Mouse (Mus musculus) hindbrain, embryonic 16.5 days (tissue): ENCODE measurements at regions not wholly inside any gene's neighbourhood (a gene's known extent, or its start where the extent isn't known, plus 50 kb on each side); places are given as distances from the start of the nearest gene placed in this dataset.
A peak's percentile ranks its signal among the peaks of the same experiment; 100 is the strongest.

Source experiments
- ATAC-seq: fragments of 200-750 bp; cut with Nextera tagmentation; 2 replicates; pipeline ENCODE4 v1.8.0; 2017; ENCODE audit warnings: moderate TSS enrichment, moderate library complexity
- H3K27ac ChIP-seq: fragments of 300-500 bp; sonication (generic); 2 replicates; pipeline ENCODE4 v1.5.1; 2014; ENCODE audit warnings: low read depth, mild to moderate bottlenecking, control low read depth, low read length, moderate library complexity
- H3K27me3 ChIP-seq: fragments of 300-500 bp; sonication (generic); replicated peaks from 2 replicates; pipeline ENCODE4 v1.6.1; 2014; ENCODE audit warnings: low read length; ENCODE audit not compliant: control insufficient read depth, insufficient read depth
- H3K36me3 ChIP-seq: fragments of 300-500 bp; sonication (generic); 2 replicates; pipeline ENCODE4 v1.6.1; 2014; ENCODE audit warnings: mild to moderate bottlenecking, low read length, moderate library complexity, mixed read lengths; ENCODE audit not compliant: control insufficient read depth, insufficient read depth
- H3K4me1 ChIP-seq: fragments of 300-500 bp; sonication (generic); 2 replicates; pipeline ENCODE4 v1.6.1; 2014; ENCODE audit warnings: low read depth, low read length; ENCODE audit not compliant: control insufficient read depth, insufficient read depth
- H3K4me2 ChIP-seq: fragments of 300-500 bp; sonication (generic); 2 replicates; pipeline ENCODE4 v1.6.1; 2014; ENCODE audit warnings: mild to moderate bottlenecking, low read length, control low read depth, moderate library complexity
- H3K4me3 ChIP-seq: fragments of 300-500 bp; sonication (generic); 2 replicates; pipeline ENCODE4 v1.5.1; 2014; ENCODE audit warnings: mild to moderate bottlenecking, low read length, control low read depth, moderate library complexity
- H3K9ac ChIP-seq: fragments of 300-500 bp; sonication (generic); 2 replicates; pipeline ENCODE4 v1.6.1; 2014; ENCODE audit warnings: low read depth, mild to moderate bottlenecking, control low read depth, low read length, moderate library complexity
- H3K9me3 ChIP-seq: fragments of 300-500 bp; sonication (generic); 2 replicates; pipeline ENCODE4 v1.6.1; 2014; ENCODE audit warnings: mild to moderate bottlenecking, low read length, moderate library complexity; ENCODE audit not compliant: control insufficient read depth
- WGBS: fragments of 180-500 bp; shearing (Covaris S2); extraction: QIAGEN DNeasy Blood & Tissue Kit; methylation state at CpG from one replicate; pipeline ENCODE4 v1.1.7; 2014; 5-methylcytosine and 5-hydroxymethylcytosine counted together

DNA sequence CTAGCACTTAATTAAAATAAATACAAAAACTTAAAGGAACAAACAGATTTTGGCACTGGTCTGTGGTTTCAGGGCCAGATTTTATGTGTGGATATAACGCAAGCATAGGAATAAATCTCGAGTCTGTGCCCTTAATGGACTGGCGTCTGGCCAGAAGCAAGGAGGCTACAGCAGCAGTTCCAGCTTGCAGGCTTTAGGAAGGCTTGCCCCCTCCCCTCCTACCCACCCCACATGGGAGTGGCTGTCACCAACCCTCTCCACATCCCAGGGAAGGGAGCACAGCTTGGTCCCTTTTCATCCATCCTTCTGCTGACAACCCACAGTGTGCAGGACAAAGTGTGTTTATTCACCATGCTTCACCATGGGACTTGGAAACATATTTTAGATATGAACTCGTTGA is 186.1 kb downstream of the Med10 start:
- H3K36me3 ChIP-seq, result no peaks in the 10 kb centered on the region
- H3K27ac ChIP-seq, result no peak overlapping the region
- no peak overlapping the region for H3K9ac ChIP-seq
- no peak overlapping the region for H3K4me3 ChIP-seq
- H3K4me1 ChIP-seq, result peaks cover 14% of the 10 kb centered on the region
- WGBS, result 20% methylated on average over 4 of the region's 4 CpGs
- no peak overlapping the region for H3K4me2 ChIP-seq
- ATAC-seq, result peak; percentile 53
- no peaks in the 10 kb centered on the region for H3K9me3 ChIP-seq
- no peaks in the 10 kb centered on the region for H3K27me3 ChIP-seq

DNA sequence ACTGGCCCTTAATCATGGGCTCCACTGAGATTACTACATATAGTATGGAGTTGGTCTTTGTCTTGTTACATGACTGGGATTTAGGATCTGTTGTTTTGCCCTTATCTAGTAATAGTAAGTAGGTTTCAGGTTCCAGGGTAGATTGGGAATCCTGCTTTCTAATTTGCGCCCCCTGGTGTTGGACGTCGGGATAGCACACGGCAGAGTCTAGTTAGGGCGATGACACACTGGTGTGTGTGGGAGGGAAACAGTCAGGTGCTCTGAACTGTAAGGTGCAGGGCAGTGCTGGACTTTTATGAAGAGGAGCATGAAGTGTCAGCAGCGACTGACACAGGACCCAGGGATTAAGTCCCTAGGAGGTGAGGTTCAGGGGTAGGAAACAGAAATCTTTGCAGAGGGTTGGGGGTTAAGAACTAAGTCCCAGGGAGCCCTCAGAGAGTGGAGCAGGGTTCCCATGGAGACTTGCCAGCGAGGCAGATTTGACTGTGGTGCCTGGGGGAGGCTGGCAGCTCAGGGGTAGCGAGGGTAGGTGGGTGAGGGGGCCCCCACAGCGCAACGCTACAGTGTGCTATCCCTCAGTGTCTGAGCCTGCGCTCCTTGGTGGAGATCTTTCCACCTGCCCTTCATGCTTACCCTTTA is 189.2 kb downstream of the Med10 start:
- Histone ChIP-seq H3K36me3 (no peaks in the 10 kb centered on the region), H3K4me3 (no peak overlapping the region)
- WGBS, result 19% methylated on average over 11 of the region's 11 CpGs

DNA sequence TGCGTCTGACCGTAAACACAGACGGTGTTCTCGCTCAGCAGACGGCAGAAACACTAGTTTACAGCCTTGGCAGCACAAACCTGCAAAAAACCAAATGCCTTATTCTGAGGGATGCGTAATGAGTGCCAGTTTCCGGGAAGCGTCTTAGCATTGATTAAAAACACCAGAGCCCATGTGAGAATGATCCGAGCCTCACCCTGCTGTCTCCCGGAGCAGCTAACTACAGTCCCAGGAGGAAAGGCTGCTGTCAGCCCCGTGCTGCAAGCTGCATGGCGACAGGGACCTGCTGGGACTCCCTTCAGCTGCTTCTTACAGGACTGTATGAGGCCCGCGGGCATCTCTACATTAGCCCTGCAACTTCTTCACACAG is 189.7 kb downstream of the Med10 start:
- peak overlapping the region; percentile 13; the same call in 1 of the 2 replicates for H3K9ac ChIP-seq
- H3K27ac ChIP-seq, result no peak overlapping the region
- 31% methylated on average over 14 of the region's 14 CpGs for WGBS
- no peak overlapping the region for H3K4me3 ChIP-seq
- H3K36me3 ChIP-seq, result no peaks in the 10 kb centered on the region
- H3K9me3 ChIP-seq, result no peaks in the 10 kb centered on the region; the same call in 1 of the 2 replicates
- peak overlapping the region; percentile 38 for H3K4me2 ChIP-seq
- H3K27me3 ChIP-seq, result no peaks in the 10 kb centered on the region
- no peak for ATAC-seq
- H3K4me1 ChIP-seq, result peaks cover 14% of the 10 kb centered on the region

More for the DNA sequence above, 189.2 kb downstream of the Med10 start:
- H3K4me2 ChIP-seq, result peak overlapping the region; percentile 38; the same call in 1 of the 2 replicates
- ATAC-seq, result no peak; the same call in 1 of the 2 replicates
- no peaks in the 10 kb centered on the region for H3K27me3 ChIP-seq
- peak overlapping the region; percentile 13; the same call in 1 of the 2 replicates for H3K9ac ChIP-seq
- H3K4me1 ChIP-seq, result peaks cover 14% of the 10 kb centered on the region
- H3K9me3 ChIP-seq, result no peaks in the 10 kb centered on the region; the same call in 1 of the 2 replicates
- no peak overlapping the region for H3K27ac ChIP-seq

DNA sequence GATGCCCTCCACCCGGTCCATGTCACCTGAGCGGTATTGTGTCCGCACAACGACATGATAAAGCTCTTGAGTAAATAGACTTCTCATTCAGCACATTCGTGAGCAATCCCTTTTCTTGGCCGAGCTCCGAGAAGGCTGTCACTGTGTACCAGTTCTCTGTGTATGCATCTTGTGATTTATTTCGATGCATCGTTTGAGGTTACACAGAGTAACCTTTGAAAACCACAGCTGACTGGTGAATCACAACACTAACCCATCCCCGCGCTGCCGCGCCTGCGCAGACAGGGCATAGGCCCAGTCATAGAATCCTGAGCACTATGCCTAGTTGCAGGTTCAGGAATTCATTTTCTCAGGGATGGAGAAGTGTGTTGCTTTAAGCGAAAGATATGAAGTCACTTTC is 201.4 kb downstream of the Med10 start:
- Histone ChIP-seq H3K27me3 (no peaks in the 10 kb centered on the region), H3K9ac (no peak overlapping the region), H3K36me3 (no peaks in the 10 kb centered on the region), H3K4me2 (no peak overlapping the region), H3K4me3 (no peak overlapping the region), H3K9me3 (no peaks in the 10 kb centered on the region), H3K4me1 (no peaks in the 10 kb centered on the region), H3K27ac (no peak overlapping the region)
- WGBS, result 83% methylated on average over 15 of the region's 15 CpGs
- ATAC-seq, result no peak

DNA sequence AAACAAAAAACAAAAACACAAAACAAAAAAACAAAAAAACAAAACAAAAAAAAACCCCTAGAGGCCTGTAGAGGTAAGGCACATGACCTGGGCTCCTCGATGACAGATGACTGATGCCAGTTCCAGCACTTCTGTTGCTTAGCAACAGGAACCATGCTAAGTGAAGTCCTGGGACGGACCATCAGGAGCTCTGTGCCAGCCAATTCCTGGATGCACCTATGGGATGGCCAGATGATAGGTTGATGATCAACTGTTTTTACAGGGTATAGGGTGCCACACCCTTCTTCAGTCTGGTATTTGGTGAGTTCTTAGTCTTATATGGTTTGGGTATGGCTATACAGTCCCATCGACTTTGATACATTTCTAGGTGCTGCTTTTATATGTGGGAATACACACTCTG is 209.9 kb downstream of the Med10 start:
- H3K9me3 ChIP-seq, result no peaks in the 10 kb centered on the region
- 34% methylated on average over 3 of the region's 3 CpGs for WGBS
- H3K4me1 ChIP-seq, result no peaks in the 10 kb centered on the region
- no peaks in the 10 kb centered on the region for H3K36me3 ChIP-seq
- ATAC-seq, result peak; percentile 48; the same call in 1 of the 2 replicates
- no peak overlapping the region for H3K27ac ChIP-seq
- no peak overlapping the region for H3K9ac ChIP-seq
- H3K27me3 ChIP-seq, result no peaks in the 10 kb centered on the region
- no peak overlapping the region for H3K4me2 ChIP-seq
- H3K4me3 ChIP-seq, result no peak overlapping the region

DNA sequence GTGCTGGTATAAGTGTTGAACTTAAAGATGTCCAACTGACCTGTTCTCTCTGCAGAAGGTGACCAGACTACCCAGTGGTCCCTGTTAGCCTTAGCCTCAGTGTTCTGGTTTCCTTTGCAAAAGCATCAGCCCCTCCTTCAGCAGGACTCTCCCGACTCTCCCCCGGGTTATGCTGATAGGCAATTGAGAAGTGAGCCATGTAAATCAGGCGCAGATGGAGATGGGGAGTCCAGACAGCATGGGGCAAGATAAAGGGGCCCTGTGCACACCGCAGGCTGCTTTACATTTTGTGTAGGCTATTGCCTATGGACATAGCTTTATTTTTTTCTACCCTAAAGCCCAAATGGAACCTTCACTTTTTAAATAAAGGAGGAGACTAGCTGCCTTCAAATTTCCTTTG is 213.0 kb downstream of the Med10 start:
- WGBS, result 22% methylated on average over 4 of the region's 4 CpGs
- no peak overlapping the region for H3K27ac ChIP-seq

DNA sequence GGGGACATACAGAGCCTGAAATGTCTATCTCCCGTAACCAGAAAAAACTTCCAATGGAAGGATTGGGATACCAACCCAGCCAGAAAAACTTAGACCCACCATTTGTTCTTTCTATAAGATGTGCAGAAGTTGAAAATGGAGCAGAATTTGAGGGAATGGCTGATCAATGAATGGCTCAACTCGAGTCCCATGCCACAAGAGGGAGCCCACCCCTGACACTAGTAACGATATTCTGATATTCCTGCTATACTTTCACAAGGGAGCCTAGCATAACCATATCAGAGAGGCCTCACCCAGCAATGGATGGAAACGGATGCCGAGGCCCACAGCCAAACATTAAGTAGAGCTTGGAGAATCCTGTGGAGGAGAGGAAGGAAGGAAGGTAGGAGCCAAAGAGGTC is 215.3 kb downstream of the Med10 start:
- no peak overlapping the region for H3K27ac ChIP-seq
- no peak for ATAC-seq
- no peaks in the 10 kb centered on the region for H3K9me3 ChIP-seq
- no peak overlapping the region for H3K4me2 ChIP-seq
- no peaks in the 10 kb centered on the region for H3K4me1 ChIP-seq
- 78% methylated on average over 5 of the region's 5 CpGs for WGBS
- H3K4me3 ChIP-seq, result no peak overlapping the region
- H3K9ac ChIP-seq, result no peak overlapping the region
- H3K36me3 ChIP-seq, result no peaks in the 10 kb centered on the region
- no peaks in the 10 kb centered on the region for H3K27me3 ChIP-seq

More for the DNA sequence above, 213.0 kb downstream of the Med10 start:
- no peak overlapping the region for H3K9ac ChIP-seq
- H3K4me1 ChIP-seq, result no peaks in the 10 kb centered on the region
- H3K27me3 ChIP-seq, result no peaks in the 10 kb centered on the region
- H3K36me3 ChIP-seq, result no peaks in the 10 kb centered on the region
- no peak for ATAC-seq
- no peak overlapping the region for H3K4me2 ChIP-seq
- H3K9me3 ChIP-seq, result no peaks in the 10 kb centered on the region
- no peak overlapping the region for H3K4me3 ChIP-seq

DNA sequence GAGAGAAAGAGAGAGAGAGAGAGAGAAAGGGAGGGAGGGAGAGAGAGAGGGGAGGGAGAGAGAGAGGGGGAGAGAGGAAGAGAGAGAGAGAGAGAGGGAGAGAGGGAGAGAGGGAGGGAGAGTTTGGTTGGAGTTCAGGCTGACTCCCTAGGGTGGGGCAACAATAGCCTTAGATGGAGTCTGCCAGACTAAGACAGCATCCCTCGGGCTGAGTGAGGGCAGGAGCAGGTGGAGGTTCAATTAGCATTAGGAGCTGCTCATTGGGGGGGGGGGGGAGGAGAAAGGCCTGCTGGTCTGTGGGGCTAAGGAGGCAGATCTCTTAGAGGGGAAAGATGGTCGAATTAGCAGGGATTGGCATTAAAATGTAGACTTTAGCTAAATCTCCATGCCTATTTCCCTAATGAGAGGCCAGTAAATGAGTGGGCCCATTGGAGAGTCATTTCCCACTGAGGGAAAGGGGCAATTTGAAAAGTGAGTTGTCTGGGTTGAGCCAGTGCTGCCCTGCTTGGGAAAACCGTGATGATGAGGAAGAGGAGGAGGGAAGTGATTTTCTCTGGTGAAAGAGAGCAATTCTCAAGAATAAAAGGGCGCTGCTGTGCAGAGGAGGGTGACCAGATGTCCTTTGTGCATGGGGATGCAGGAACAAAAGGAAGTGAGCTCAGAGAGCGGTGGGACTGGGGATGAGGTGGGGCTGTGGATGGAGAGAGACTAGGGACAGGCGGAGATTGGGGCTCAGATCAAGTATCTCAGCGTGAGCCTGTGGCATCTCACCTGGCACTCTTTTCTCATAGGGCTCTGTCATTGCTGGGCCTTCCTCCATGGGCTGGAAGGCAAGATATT is 218.0 kb downstream of the Med10 start:
- H3K36me3 ChIP-seq, result no peaks in the 10 kb centered on the region
- no peak overlapping the region for H3K27ac ChIP-seq
- no peaks in the 10 kb centered on the region for H3K27me3 ChIP-seq
- WGBS, result 10% methylated on average over 7 of the region's 7 CpGs
- H3K9me3 ChIP-seq, result no peaks in the 10 kb centered on the region
- no peaks in the 10 kb centered on the region for H3K4me1 ChIP-seq
- H3K9ac ChIP-seq, result no peak overlapping the region
- H3K4me3 ChIP-seq, result no peak overlapping the region
- no peak overlapping the region for H3K4me2 ChIP-seq
- ATAC-seq, result no peak

DNA sequence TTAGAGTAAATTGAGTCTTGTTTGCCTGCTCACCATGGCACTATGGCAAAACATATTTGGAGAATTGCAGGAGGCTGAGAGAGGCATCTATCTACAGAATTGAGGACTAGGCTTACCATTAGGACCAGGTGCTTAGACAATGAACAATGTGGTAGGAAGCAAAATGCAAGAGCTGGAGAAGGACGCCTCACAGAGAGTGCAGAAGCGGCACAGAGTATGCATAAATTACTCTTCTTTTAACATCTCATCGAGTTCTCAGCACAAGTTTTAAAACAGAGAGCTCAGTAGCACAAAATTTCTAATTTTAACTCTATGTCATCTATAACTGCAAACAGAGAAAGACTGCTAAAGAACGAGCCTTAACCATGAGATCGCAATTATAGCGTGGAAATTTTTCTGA is 231.1 kb downstream of the Med10 start:
- H3K36me3 ChIP-seq, result no peaks in the 10 kb centered on the region
- WGBS, result 67% methylated on average over 6 of the region's 6 CpGs
- no peak overlapping the region for H3K27ac ChIP-seq
- ATAC-seq, result no peak
- H3K9ac ChIP-seq, result no peak overlapping the region
- H3K4me1 ChIP-seq, result no peaks in the 10 kb centered on the region
- no peak overlapping the region for H3K4me3 ChIP-seq
- no peak overlapping the region for H3K4me2 ChIP-seq
- no peaks in the 10 kb centered on the region for H3K27me3 ChIP-seq
- no peaks in the 10 kb centered on the region for H3K9me3 ChIP-seq
